Mouse (Mus musculus) cortical plate, adult 2 months (tissue): Measurements from ENCODE around the gene Chd2. TPM values are rescaled to one million over a fixed set of nuclear protein-coding genes. Genes with fewer than 3 reads are reported as not detected.
A peak's percentile ranks its signal among the peaks of the same experiment; 100 is the strongest.

Experiments
- H3K27ac ChIP-seq: fragments of 200-500 bp; 2 replicates; pipeline ENCODE4 v1.5.1; 2012; ENCODE audit warnings: low read length, control low read depth, inconsistent platforms; ENCODE audit not compliant: insufficient read depth
- H3K4me1 ChIP-seq: fragments of 200-500 bp; 2 replicates; pipeline ENCODE4 v1.6.1; 2011; ENCODE audit warnings: low read length; ENCODE audit not compliant: control insufficient read depth, insufficient read depth
- H3K4me3 ChIP-seq: fragments of 200-500 bp; 2 replicates; pipeline ENCODE4 v1.5.1; 2011; ENCODE audit warnings: mild to moderate bottlenecking, low read length, control low read depth; ENCODE audit not compliant: insufficient read depth
- CTCF ChIP-seq: fragments of 200-500 bp; IDR thresholded peaks from 2 replicates; pipeline ENCODE4 v1.5.1; 2011; ENCODE audit warnings: mild to moderate bottlenecking, control low read depth, low read length; ENCODE audit not compliant: insufficient read depth; ENCODE audit errors: extremely low read depth
- POLR2A ChIP-seq: fragments of 200-500 bp; IDR thresholded peaks from 2 replicates; pipeline ENCODE4 v1.6.1; 2011; ENCODE audit warnings: mild to moderate bottlenecking, low read length, control low read depth; ENCODE audit not compliant: insufficient read depth; ENCODE audit errors: extremely low read depth
- polyA plus RNA-seq: library from polyadenylated mRNA; depleted of rRNA; stranded (reverse); fragments of >200 nt; gene quantifications from 2 replicates; pipeline ENCODE4 v1.2.3, GENCODE M21; 2012; rRNA removed

Gene Chd2
- polyA plus RNA-seq, 1 experiment: 33.5 TPM

- no peaks in the 10 kb centered on the region for H3K4me1 ChIP-seq
Observed at GRCm38 (mm10) chr7:73391002-73391517, 150.6 kb downstream of the Chd2 start.

GRCm38 (mm10) chr7:73390426-73391001, 151.1 kb downstream of the Chd2 start:
- H3K4me1 ChIP-seq: no peaks in the 10 kb centered on the region
- TF ChIP-seq CTCF (no peak), POLR2A (no peak)
- H3K27ac ChIP-seq: no peak overlapping the region
- H3K4me3 ChIP-seq: peak overlapping the region; percentile 71

More at GRCm38 (mm10) chr7:73391002-73391517, 150.6 kb downstream of the Chd2 start:
- Histone ChIP-seq H3K27ac (peak overlapping the region; percentile 94), H3K4me3 (peak overlapping the region; percentile 71)
- TF ChIP-seq POLR2A (no peak), CTCF (no peak)

GRCm38 (mm10) chr7:73389871-73390294, 151.7 kb downstream of the Chd2 start:
- no peak overlapping the region for H3K27ac ChIP-seq
- H3K4me3 ChIP-seq: no peak overlapping the region
- no peaks in the 10 kb centered on the region for H3K4me1 ChIP-seq
- no peak for TF ChIP-seq CTCF
- no peak for TF ChIP-seq POLR2A

- TF ChIP-seq POLR2A: no peak
- H3K4me3 ChIP-seq: no peak overlapping the region
- no peaks in the 10 kb centered on the region for H3K4me1 ChIP-seq
- no peak overlapping the region for H3K27ac ChIP-seq
Observed at GRCm38 (mm10) chr7:73389419-73389818, 152.2 kb downstream of the Chd2 start.

- TF ChIP-seq POLR2A (no peak), CTCF (no peak)
- Histone ChIP-seq H3K4me3 (no peak overlapping the region), H3K4me1 (no peaks in the 10 kb centered on the region), H3K27ac (no peak overlapping the region)
Observed at GRCm38 (mm10) chr7:73388866-73389265, 152.8 kb downstream of the Chd2 start.

- H3K4me1 ChIP-seq: peaks cover 2% of the 10 kb centered on the region; the same call in 1 of the 2 replicates
- H3K27ac ChIP-seq: no peak overlapping the region
- H3K4me3 ChIP-seq: no peak overlapping the region
- TF ChIP-seq CTCF (no peak), POLR2A (no peak)
Observed at GRCm38 (mm10) chr7:73382843-73383242, 158.8 kb downstream of the Chd2 start.

GRCm38 (mm10) chr7:73378034-73378433, 163.6 kb downstream of the Chd2 start:
- Histone ChIP-seq H3K4me3 (peak overlapping the region; percentile 45; the same call in 1 of the 2 replicates), H3K4me1 (peaks cover 2% of the 10 kb centered on the region; the same call in 1 of the 2 replicates)

GRCm38 (mm10) chr7:73377307-73377706, 164.3 kb downstream of the Chd2 start:
- TF ChIP-seq CTCF (no peak), POLR2A (no peak)
- Histone ChIP-seq H3K27ac (no peak overlapping the region), H3K4me3 (peak overlapping the region; percentile 45), H3K4me1 (no peaks in the 10 kb centered on the region; the same call in 1 of the 2 replicates)

More at GRCm38 (mm10) chr7:73378034-73378433, 163.6 kb downstream of the Chd2 start:
- TF ChIP-seq POLR2A: no peak
- no peak for TF ChIP-seq CTCF
- no peak overlapping the region for H3K27ac ChIP-seq

Other genes with a start within 250 kb of the Chd2 start
- gene Rgma, start 166.3 kb downstream of the Chd2 start, polyA plus RNA-seq: 29.4 and 30.2 TPM in 2 replicates
- 23.1 and 23.7 TPM in 2 replicates for gene Fam174b, start 198.5 kb upstream of the Chd2 start, polyA plus RNA-seq